Mouse (Mus musculus) spleen, adult 2 months (tissue): Measurements from ENCODE around the gene Pelo.

Experiments used
- CTCF ChIP-seq: fragments of 200-500 bp; IDR thresholded peaks from 2 replicates; pipeline ENCODE4 v1.5.1; 2011; ENCODE audit warnings: mild to moderate bottlenecking, inconsistent platforms; ENCODE audit not compliant: insufficient read depth, insufficient read length, insufficient replicate concordance; ENCODE audit errors: extremely low read depth
- POLR2A ChIP-seq: fragments of 200-500 bp; IDR thresholded peaks from 2 replicates; pipeline ENCODE4 v1.6.1; 2011; ENCODE audit warnings: low read depth, low read length, inconsistent platforms

DNA sequence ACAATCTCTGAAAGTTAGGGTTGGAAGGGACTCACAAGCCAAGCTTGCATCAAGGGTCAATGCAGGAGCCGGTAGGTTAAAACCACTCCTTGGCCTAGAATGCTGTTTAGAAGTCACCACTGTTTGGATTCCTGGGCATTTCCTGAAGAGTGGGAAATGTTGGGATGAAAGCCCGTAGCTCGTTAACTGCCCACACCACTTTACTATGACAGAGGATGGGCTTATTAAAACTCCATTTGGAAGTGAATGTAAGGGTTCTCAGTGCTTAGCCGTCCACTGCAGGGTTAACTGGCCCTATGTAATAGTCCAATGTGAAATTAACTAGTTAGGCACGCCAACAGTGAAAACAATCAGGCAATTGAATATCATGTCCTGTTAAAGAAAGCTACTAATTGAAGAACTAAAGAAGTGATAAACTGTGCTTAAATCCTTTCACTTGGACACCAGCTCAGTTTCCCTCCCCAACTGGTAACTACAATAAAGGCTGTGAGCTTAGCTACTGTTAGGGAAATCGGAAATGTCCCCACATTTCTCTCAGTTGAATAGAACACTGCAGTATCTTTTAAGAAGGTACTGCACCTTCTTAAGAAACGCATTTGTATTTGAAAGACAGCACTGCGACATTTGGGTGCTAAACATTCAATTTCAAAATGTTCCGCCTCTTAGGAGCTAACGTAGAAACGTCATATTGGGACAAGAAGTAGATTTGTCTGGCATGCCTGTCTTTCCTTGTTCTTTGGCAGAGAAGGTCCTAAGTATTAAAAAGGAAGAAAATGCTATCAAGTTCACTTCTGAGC is 10.6 kb upstream of the Pelo start:
- no peak for TF ChIP-seq POLR2A
- TF ChIP-seq CTCF, result no peak
